Mouse (Mus musculus) neural tube, embryonic 13.5 days (tissue): ENCODE results near the gene F2rl2. TPM values are rescaled to one million over a fixed set of nuclear protein-coding genes. Genes with fewer than 3 reads are reported as not detected.

Experiments
- ATAC-seq: fragments of 200-750 bp; cut with Nextera tagmentation; 2 replicates; pipeline ENCODE4 v1.8.0; 2017; ENCODE audit warnings: low read depth, mild to moderate bottlenecking, moderate TSS enrichment, moderate library complexity
- H3K27ac ChIP-seq: fragments of 300-500 bp; sonication (generic); replicated peaks from 2 replicates; pipeline ENCODE4 v1.5.1; 2015; ENCODE audit warnings: moderate library complexity, mild to moderate bottlenecking, inconsistent platforms
- H3K27me3 ChIP-seq: fragments of 300-500 bp; sonication (generic); 2 replicates; pipeline ENCODE4 v1.6.1; 2015; ENCODE audit warnings: mild to moderate bottlenecking, inconsistent platforms
- H3K36me3 ChIP-seq: fragments of 300-500 bp; sonication (generic); 2 replicates; pipeline ENCODE4 v1.6.1; 2015; ENCODE audit warnings: mild to moderate bottlenecking, inconsistent platforms
- H3K4me1 ChIP-seq: fragments of 300-500 bp; sonication (generic); replicated peaks from 2 replicates; pipeline ENCODE4 v1.6.1; 2015; ENCODE audit warnings: inconsistent platforms
- H3K4me2 ChIP-seq: fragments of 300-500 bp; sonication (generic); 2 replicates; pipeline ENCODE4 v1.6.1; 2015; ENCODE audit warnings: inconsistent platforms, mild to moderate bottlenecking, moderate library complexity
- H3K4me3 ChIP-seq: fragments of 300-500 bp; sonication (generic); 2 replicates; pipeline ENCODE4 v1.5.1; 2015; ENCODE audit warnings: mild to moderate bottlenecking, inconsistent platforms
- H3K9ac ChIP-seq: fragments of 300-500 bp; sonication (generic); 2 replicates; pipeline ENCODE4 v1.6.1; 2015; ENCODE audit warnings: moderate library complexity, mild to moderate bottlenecking, inconsistent platforms
- H3K9me3 ChIP-seq: fragments of 300-500 bp; sonication (generic); 2 replicates; pipeline ENCODE4 v1.6.1; 2016; ENCODE audit warnings: inconsistent platforms
- WGBS: fragments of 180-500 bp; shearing (Covaris S2); methylation state at CpG from one replicate; pipeline ENCODE4 v1.1.7; 2015; 5-methylcytosine and 5-hydroxymethylcytosine counted together
- polyA plus RNA-seq: library from polyadenylated mRNA; unstranded; fragments of >200 nt; fragmentation: Nextera tagmentation; extraction: Ambion mirVana; gene quantifications from 2 replicates; pipeline ENCODE4 v1.2.1, GENCODE M21; 2015

The F2rl2 gene
- polyA plus RNA-seq, 1 experiment from 2014 or later = 1.2 TPM

- H3K4me3 ChIP-seq = no peak overlapping the region
- no peak overlapping the region for H3K9ac ChIP-seq
- H3K4me1 ChIP-seq = no peaks in the 10 kb centered on the region
- no peaks in the 10 kb centered on the region for H3K36me3 ChIP-seq
- no peak overlapping the region for H3K4me2 ChIP-seq
- H3K27me3 ChIP-seq = no peaks in the 10 kb centered on the region
- no peak overlapping the region for H3K27ac ChIP-seq
- 81% methylated on average over 7 of the region's 7 CpGs for WGBS
- H3K9me3 ChIP-seq = no peaks in the 10 kb centered on the region
- ATAC-seq = no peak
Observed at GRCm38 (mm10) chr13:95747101-95747500, 50.4 kb downstream of the F2rl2 start.

GRCm38 (mm10) chr13:95747541-95747940, 50.9 kb downstream of the F2rl2 start:
- Histone ChIP-seq H3K27ac (no peak overlapping the region), H3K9ac (no peak overlapping the region), H3K9me3 (no peaks in the 10 kb centered on the region), H3K4me2 (no peak overlapping the region), H3K27me3 (no peaks in the 10 kb centered on the region), H3K4me3 (no peak overlapping the region), H3K36me3 (no peaks in the 10 kb centered on the region), H3K4me1 (no peaks in the 10 kb centered on the region)
- 83% methylated on average over 11 of the region's 11 CpGs for WGBS
- no peak for ATAC-seq

Other genes with a start within 250 kb of the F2rl2 start
- not detected in 2 replicates for gene S100z, start 218.1 kb upstream of the F2rl2 start, polyA plus RNA-seq
- gene F2rl1, start 171.6 kb upstream of the F2rl2 start, polyA plus RNA-seq = 0.11 TPM in 1 of 2 replicates, not detected in the other
- gene F2r, start 78.4 kb upstream of the F2rl2 start, polyA plus RNA-seq = 71.2 and 89.5 TPM in 2 replicates
- gene Iqgap2, start 195.1 kb downstream of the F2rl2 start, polyA plus RNA-seq = 2.7 and 3.7 TPM in 2 replicates